Mouse (Mus musculus) urinary bladder, adult 2 months (tissue): ENCODE measurements around the gene Ift46. TPM values are rescaled to one million over a fixed set of nuclear protein-coding genes. Genes with fewer than 3 reads are reported as not detected.

Experiments used
- DNase-seq: peaks from one replicate; pipeline ENCODE4 v3.0.0; 2022; ENCODE audit warnings: low spot score
- polyA plus RNA-seq: library from polyadenylated mRNA; depleted of rRNA; stranded (reverse); fragments of >200 nt; gene quantifications from 2 replicates; pipeline ENCODE4 v1.2.3, GENCODE M21; 2012; rRNA removed

Gene Ift46
- 82.5 and 94.1 TPM in 2 replicates for polyA plus RNA-seq

GRCm38 (mm10) chr9:44767101-44768028 is at the start of gene Ift46, which contains the start of gene Arcn1:
Gene Ift46 (plus strand): TSS chr9:44767908.
Gene Arcn1 (minus strand): TSS chr9:44767845.
- peak; percentile 85 for DNase-seq

- peak; percentile 28 for DNase-seq
Observed at GRCm38 (mm10) chr9:44718937-44719631, 48.6 kb upstream of the Ift46 start.

- DNase-seq = no peak
Observed at GRCm38 (mm10) chr9:44719632-44720357, 47.9 kb upstream of the Ift46 start.

- DNase-seq = peak; percentile 29
Observed at GRCm38 (mm10) chr9:44720358-44721153, 47.2 kb upstream of the Ift46 start.

- DNase-seq = peak; percentile 79
Observed at GRCm38 (mm10) chr9:44721154-44721876, 46.4 kb upstream of the Ift46 start.

GRCm38 (mm10) chr9:44721877-44722186 is 45.9 kb upstream of the Ift46 start:
- no peak for DNase-seq

GRCm38 (mm10) chr9:44722575-44722974 is 45.1 kb upstream of the Ift46 start:
- no peak for DNase-seq

- DNase-seq = no peak
Observed at GRCm38 (mm10) chr9:44723008-44723407, 44.7 kb upstream of the Ift46 start.

- DNase-seq = no peak
Observed at GRCm38 (mm10) chr9:44723521-44724041, 44.1 kb upstream of the Ift46 start.

GRCm38 (mm10) chr9:44724223-44724622 is 43.5 kb upstream of the Ift46 start:
- no peak for DNase-seq

GRCm38 (mm10) chr9:44724665-44725064 is 43.0 kb upstream of the Ift46 start:
- no peak for DNase-seq

- no peak for DNase-seq
Observed at GRCm38 (mm10) chr9:44726431-44727146, 41.1 kb upstream of the Ift46 start.

- no peak for DNase-seq
Observed at GRCm38 (mm10) chr9:44727441-44727840, 40.3 kb upstream of the Ift46 start.

- no peak for DNase-seq
Observed at GRCm38 (mm10) chr9:44732130-44732549, 35.6 kb upstream of the Ift46 start.

- DNase-seq = no peak
Observed at GRCm38 (mm10) chr9:44732921-44733530, 34.7 kb upstream of the Ift46 start.

- peak; percentile 67 for DNase-seq
Observed at GRCm38 (mm10) chr9:44733671-44734523, 33.8 kb upstream of the Ift46 start.

GRCm38 (mm10) chr9:44734524-44735494 is 32.9 kb upstream of the Ift46 start, which contains the start of gene Phldb1:
Gene Phldb1 (minus strand): TSS chr9:44735198.
- DNase-seq = peak; percentile 59
